Mouse (Mus musculus) cortical plate, adult 2 months (tissue): Measurements from ENCODE around the gene Gata2.

ENCODE experiments used
- CTCF ChIP-seq: fragments of 200-500 bp; IDR thresholded peaks from 2 replicates; pipeline ENCODE4 v1.5.1; 2011; ENCODE audit warnings: mild to moderate bottlenecking, control low read depth, low read length; ENCODE audit not compliant: insufficient read depth; ENCODE audit errors: extremely low read depth
- POLR2A ChIP-seq: fragments of 200-500 bp; IDR thresholded peaks from 2 replicates; pipeline ENCODE4 v1.6.1; 2011; ENCODE audit warnings: mild to moderate bottlenecking, low read length, control low read depth; ENCODE audit not compliant: insufficient read depth; ENCODE audit errors: extremely low read depth

DNA sequence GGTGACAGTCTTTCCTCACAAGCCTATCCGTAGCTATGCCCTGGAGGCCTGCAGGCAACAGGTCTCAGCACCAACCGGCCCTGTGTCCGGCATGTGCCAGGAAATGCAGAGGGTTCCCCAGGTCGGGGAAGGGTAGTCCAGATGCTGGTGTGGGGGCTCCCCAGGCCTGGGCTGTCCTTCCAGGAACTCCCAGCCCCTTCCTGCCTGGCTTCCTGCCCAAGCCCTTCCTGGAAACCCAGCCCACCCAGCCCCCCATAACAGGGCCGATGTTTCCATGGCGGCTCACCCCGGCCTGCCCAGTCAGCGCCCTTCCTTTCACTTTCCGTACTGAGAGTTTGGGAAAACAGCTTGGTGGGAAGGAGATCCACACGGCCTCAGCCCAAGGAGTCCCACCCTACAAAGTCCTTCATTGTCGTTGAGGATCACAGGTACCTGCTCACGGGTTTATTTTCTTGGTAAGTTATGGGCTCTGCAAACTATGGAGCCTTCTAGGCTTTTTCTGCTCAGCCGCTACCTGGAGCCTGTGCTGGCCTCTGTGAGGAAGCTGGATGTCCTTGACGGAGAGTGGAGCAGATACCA is 41.5 kb upstream of the Gata2 start:
- TF ChIP-seq POLR2A (no peak), CTCF (no peak)
